Mouse (Mus musculus) NIH3T3 (cell line): Measurements from ENCODE around the gene Rnf31.

Experiments used
- DNase-seq: peaks from one replicate; pipeline ENCODE4 v3.0.0-alpha.2; 2012; ENCODE audit warnings: low read depth

Gene Rnf31

GRCm38 (mm10) chr14:55604823-55605222, 13.3 kb downstream of the Rnf31 start:
- DNase-seq, result no peak

GRCm38 (mm10) chr14:55605743-55606459, 14.4 kb downstream of the Rnf31 start:
- DNase-seq, result no peak

GRCm38 (mm10) chr14:55608339-55608738, 16.8 kb downstream of the Rnf31 start:
- no peak for DNase-seq

GRCm38 (mm10) chr14:55613346-55613745, 21.8 kb downstream of the Rnf31 start:
- no peak for DNase-seq

GRCm38 (mm10) chr14:55614565-55615178, 23.2 kb downstream of the Rnf31 start:
- DNase-seq, result no peak

GRCm38 (mm10) chr14:55615876-55616275, 24.4 kb downstream of the Rnf31 start:
- DNase-seq, result peak; percentile 44

- DNase-seq, result no peak
These were observed 25.3 kb downstream of the Rnf31 start for GRCm38 (mm10) chr14:55616844-55617243.

- no peak for DNase-seq
These were observed 26.3 kb downstream of the Rnf31 start, which contains the start of gene Rec8 for GRCm38 (mm10) chr14:55617822-55618221. TSS of gene Rec8 (plus strand) at chr14:55618037.

- no peak for DNase-seq
These were observed 27.1 kb downstream of the Rnf31 start for GRCm38 (mm10) chr14:55618486-55619195.

GRCm38 (mm10) chr14:55628077-55628827, 36.7 kb downstream of the Rnf31 start:
- DNase-seq, result no peak

- peak; percentile 67 for DNase-seq
These were observed 37.8 kb downstream of the Rnf31 start for GRCm38 (mm10) chr14:55629312-55629711.

- peak; percentile 55 for DNase-seq
These were observed 43.5 kb downstream of the Rnf31 start for GRCm38 (mm10) chr14:55634874-55635522.

GRCm38 (mm10) chr14:55635523-55636007, 44.1 kb downstream of the Rnf31 start, which contains the start of gene Ipo4:
TSS of gene Ipo4 (minus strand) at chr14:55635957.
- DNase-seq, result peak; percentile 90

GRCm38 (mm10) chr14:55637795-55638194, 46.3 kb downstream of the Rnf31 start, which contains the start of gene Gm49378:
TSS of gene Gm49378 (minus strand) at chr14:55637895.
- DNase-seq, result no peak

- DNase-seq, result no peak
These were observed 49.3 kb downstream of the Rnf31 start for GRCm38 (mm10) chr14:55640816-55641215.

- no peak for DNase-seq
These were observed 49.8 kb downstream of the Rnf31 start for GRCm38 (mm10) chr14:55641291-55641690.

- DNase-seq, result no peak
These were observed 51.2 kb downstream of the Rnf31 start for GRCm38 (mm10) chr14:55642679-55643059.

GRCm38 (mm10) chr14:55643060-55643907, 51.8 kb downstream of the Rnf31 start, which contains the start of gene Tm9sf1:
TSS of gene Tm9sf1 (minus strand) at chr14:55643806.
- DNase-seq, result peak; percentile 85

- DNase-seq, result peak; percentile 23
These were observed 52.9 kb downstream of the Rnf31 start for GRCm38 (mm10) chr14:55644261-55644888.

GRCm38 (mm10) chr14:55649884-55650283, 58.4 kb downstream of the Rnf31 start, which contains the start of gene Tssk4:
TSS of gene Tssk4 (plus strand) at chr14:55650184.
- no peak for DNase-seq
